Mouse (Mus musculus): Measurements from ENCODE around the gene Atl3.

GRCm38 (mm10) chr19:7533891-7534290 is 40.1 kb downstream of the Atl3 start:
- TF ChIP-seq CTCF (IDR thresholded peaks at IDR 0.05): no peak
- TF ChIP-seq POLR2A (IDR thresholded peaks at IDR 0.05; ENCODE audit: insufficient read depth, low read depth, low read length): no peak
- TF ChIP-seq EP300 (IDR thresholded peaks at IDR 0.05; ENCODE audit: insufficient read depth, low read depth, low read length): no peak

All from heart, adult 2 months (tissue).